In genomic region chr8:44024028-44024427, GRCm38 (mm10) we compare ENCODE assay signal across 27 mouse cellular contexts.
"Had no signal": no experiment of that assay in that cellular context is flagged by ENCODE, and none has a peak within 500 bp of the region (broad histone marks: within the 10 kb centered on the region; RNA-seq: fewer than 3 reads in every experiment).

No protein-coding gene starts in this region.

- H3K27ac ChIP-seq: gastrocnemius, adult 2 months; heart, embryonic 10.5 days; heart, embryonic 13.5 days; heart, embryonic 15.5 days; hindbrain, embryonic 13.5 days; hindbrain, embryonic 15.5 days; hindbrain, postnatal 0 days; kidney, embryonic 15.5 days; kidney, postnatal 0 days; layer of hippocampus, adult 2 months; left cerebral cortex, adult 2 months; limb, embryonic 10.5 days; limb, embryonic 12.5 days; liver, embryonic 13.5 days had no signal

- ATAC-seq: hindbrain, postnatal 0 days; intestine, embryonic 16.5 days had no signal

- H3K9me3 ChIP-seq: heart, embryonic 10.5 days; heart, embryonic 13.5 days; heart, embryonic 15.5 days; hindbrain, embryonic 13.5 days; hindbrain, embryonic 15.5 days; kidney, embryonic 15.5 days; limb, embryonic 10.5 days; limb, embryonic 12.5 days; liver, embryonic 13.5 days had no signal

- H3K4me3 ChIP-seq: gastrocnemius, adult 2 months; heart, embryonic 10.5 days; heart, embryonic 13.5 days; heart, embryonic 15.5 days; hindbrain, embryonic 13.5 days; hindbrain, embryonic 15.5 days; kidney, embryonic 15.5 days; layer of hippocampus, adult 2 months; left cerebral cortex, adult 2 months; limb, embryonic 10.5 days; limb, embryonic 12.5 days; liver, embryonic 13.5 days had no signal

- H3K4me2 ChIP-seq: heart, embryonic 13.5 days; heart, embryonic 15.5 days; hindbrain, embryonic 13.5 days; hindbrain, embryonic 15.5 days; kidney, embryonic 15.5 days; limb, embryonic 12.5 days; liver, embryonic 11.5 days; liver, embryonic 13.5 days had no signal

- H3K4me1 ChIP-seq: heart, embryonic 10.5 days; heart, embryonic 15.5 days; hindbrain, embryonic 13.5 days; hindbrain, embryonic 15.5 days; limb, embryonic 10.5 days; limb, embryonic 12.5 days; liver, embryonic 13.5 days had no signal

- H3K9ac ChIP-seq: heart, embryonic 13.5 days; heart, embryonic 15.5 days; hindbrain, embryonic 13.5 days; hindbrain, embryonic 15.5 days; kidney, embryonic 15.5 days; limb, embryonic 12.5 days; liver, embryonic 13.5 days had no signal

- DNase-seq: gastrocnemius, adult 2 months; gastrocnemius, postnatal 10 days; gastrocnemius, postnatal 25 days; heart, adult 18-20 months; heart, postnatal 14 days; heart, postnatal 36 days; kidney, adult 11 months; kidney, adult 2 months; kidney, adult 9 months; kidney, postnatal 14 days; kidney, postnatal 4 days; liver; liver, embryonic 13.5 days had no signal

- H3K27me3 ChIP-seq: heart, embryonic 13.5 days; heart, embryonic 15.5 days; hindbrain, embryonic 13.5 days; hindbrain, embryonic 15.5 days; kidney, embryonic 15.5 days; limb, embryonic 12.5 days; liver, embryonic 13.5 days had no signal

- H3K36me3 ChIP-seq: heart, embryonic 10.5 days; heart, embryonic 13.5 days; heart, embryonic 15.5 days; hindbrain, embryonic 13.5 days; hindbrain, embryonic 15.5 days; kidney, embryonic 15.5 days; limb, embryonic 10.5 days; limb, embryonic 12.5 days; liver, embryonic 13.5 days had no signal
